Mouse (Mus musculus): ENCODE measurements around the gene Rnf135. TPM values are rescaled to one million over a fixed set of nuclear protein-coding genes. Genes with fewer than 3 reads are reported as not detected.

Gene Rnf135
- polyA plus RNA-seq (2015; fragmentation: Illumina TruSeq; extraction: RNeasy Lipid Tissue Mini Kit (QIAGEN cat#74804); ENCODE audit: low read depth, low replicate concordance): 4.7 TPM

DNA sequence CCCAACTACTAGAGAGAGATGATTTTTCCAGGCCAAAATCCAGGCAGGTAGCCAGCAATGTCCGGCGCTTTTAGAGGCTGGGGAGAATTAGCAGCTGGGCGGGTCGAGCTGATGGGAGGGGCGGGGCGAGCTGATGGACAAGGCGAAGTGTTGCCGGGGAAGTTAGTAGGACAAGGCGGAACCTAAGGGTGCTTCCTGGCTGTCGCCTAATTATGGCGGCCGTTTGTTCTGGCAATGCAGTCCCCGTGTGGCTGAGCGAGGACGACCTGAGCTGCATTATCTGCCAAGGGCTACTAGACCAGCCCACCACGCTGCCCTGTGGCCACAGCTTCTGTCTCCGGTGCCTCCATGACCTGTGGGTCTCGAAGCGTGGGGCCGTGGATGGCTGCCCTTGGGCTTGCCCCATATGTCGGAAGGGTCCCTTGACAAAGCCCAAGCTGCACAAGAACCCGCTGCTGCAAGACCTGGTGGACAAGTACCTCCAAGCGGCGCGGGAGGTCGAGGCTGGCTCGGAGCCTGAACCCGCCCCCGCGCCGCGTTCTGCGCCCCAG lies at the start of gene Rnf135:
Gene Rnf135 (plus strand): TSS at position 147 of the 551 bp plus-strand sequence.

DNA sequence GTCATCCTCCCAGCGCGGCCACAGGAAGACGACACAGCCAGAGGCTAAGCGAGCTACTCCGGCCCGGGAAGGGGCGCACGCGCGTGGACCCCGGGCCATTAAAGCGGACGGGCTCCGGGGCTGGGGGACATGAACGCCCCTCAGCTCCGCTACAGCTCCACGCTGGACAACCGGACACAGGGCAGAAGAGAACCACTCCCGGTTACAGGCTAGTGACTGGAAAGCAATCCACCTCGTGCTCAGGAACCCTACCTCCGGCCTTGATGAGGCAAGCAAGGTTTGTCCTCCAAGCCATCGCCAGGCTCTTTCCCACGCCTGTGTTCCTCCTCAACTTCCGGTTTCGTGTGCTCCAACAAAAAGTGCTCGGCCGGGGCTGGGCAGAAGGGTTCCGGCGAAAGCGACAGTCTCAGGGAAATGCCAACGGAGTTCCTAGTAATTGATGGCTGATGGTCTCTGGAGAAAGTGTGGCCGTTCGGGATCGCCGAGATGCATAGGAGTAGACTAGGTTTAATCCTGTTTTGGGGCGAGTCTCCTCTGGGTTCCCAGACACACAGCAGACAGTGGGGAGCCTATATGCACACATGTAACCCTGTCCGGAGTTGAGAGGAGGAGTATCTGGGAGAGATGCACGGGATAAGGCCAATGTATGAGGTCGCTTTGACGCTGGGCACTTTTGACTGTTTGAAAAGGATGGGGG lies 41.7 kb upstream of the Rnf135 start, which contains the start of gene Tefm:
Gene Tefm (minus strand): TSS at position 351 of the 697 bp plus-strand sequence.

DNA sequence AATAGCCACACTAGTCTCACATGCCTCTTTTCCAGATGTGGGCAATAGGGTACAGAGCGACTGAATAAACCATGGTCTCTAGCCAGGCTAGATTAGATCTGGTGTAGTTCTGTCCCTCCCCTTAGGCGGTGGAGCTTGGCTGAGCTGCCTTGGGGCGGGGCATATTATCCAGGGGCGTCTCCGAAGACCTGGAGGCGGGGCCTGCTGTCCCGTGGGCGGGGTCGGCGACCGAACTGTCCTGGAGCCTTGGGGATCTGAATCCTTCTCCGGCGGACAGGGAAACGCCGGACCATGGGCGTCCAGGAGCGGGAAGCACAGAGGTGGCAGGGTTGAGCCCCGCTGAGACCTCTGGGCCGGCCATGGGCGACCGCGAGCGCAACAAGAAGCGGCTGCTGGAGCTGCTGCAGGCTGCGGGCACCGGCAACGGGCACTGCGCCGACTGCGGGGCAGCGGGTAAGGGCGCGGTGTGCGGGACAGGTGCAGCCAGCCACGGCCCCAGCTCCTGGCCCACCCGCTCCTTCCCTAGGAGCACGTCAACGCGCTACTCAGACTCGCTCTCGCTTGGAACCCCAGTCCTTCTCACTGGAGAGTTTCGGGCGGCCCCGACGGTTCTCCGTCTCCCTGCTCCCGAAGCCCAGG lies 29.7 kb upstream of the Rnf135 start, which contains the start of gene Adap2:
Gene Adap2 (plus strand): TSS at position 249 of the 639 bp plus-strand sequence.

DNA sequence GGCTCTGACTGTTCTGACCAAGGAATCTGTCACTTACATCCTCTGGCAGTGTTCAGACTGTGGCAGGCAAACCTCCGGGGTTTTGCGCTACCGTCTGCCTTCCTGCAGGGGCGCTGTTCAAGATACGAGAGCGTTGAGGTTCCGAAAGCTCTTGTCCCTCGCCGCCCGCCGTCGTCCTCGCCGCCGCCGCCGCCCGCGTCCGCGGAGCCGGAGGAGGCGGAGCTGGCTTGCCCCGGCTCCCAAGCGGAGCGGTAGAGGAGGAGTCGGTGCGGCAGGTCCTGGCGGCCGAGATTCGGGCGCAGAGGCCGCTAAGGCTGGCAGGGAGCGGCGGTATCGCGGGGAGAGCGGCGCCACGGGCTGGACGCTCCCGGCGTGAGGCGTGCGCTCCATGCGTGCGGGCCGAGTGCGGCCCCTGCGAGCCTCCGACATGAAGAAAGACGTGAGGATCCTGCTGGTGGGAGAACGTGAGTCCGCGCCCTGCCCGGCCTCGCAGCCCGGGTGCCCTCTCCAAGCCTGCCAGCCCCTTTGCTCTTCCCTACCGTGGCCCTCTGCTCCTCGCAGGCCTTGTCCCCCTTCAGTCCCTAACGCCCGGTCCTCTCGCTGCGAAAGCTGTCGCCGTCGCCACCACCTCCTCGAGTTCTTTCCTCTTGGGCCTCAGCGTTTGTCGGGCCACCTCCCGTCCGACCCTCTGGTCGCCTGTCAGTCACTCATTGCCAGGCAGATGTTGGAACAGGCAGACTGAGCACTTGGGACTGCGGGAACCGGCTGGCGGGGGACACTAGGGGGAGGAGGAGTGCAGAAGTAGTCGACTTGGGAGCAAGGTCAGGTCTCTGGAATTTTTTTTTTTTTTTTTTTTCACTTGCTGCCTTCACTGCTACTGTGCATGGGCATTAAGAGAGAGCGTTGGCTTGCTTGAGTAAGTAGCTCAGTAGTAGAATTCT lies 25.5 kb downstream of the Rnf135 start, which contains the start of gene Rhot1:
Gene Rhot1 (plus strand): TSS at position 160 of the 941 bp plus-strand sequence.

Other genes with a start within 250 kb of the Rnf135 start
- gene Utp6, start 221.5 kb upstream of the Rnf135 start, polyA plus RNA-seq (2015; fragmentation: Illumina TruSeq; extraction: RNeasy Lipid Tissue Mini Kit (QIAGEN cat#74804); ENCODE audit: low read depth, low replicate concordance): 26.9 TPM
- 23.2 TPM for gene Suz12, start 190.7 kb upstream of the Rnf135 start, polyA plus RNA-seq (2015; fragmentation: Illumina TruSeq; extraction: RNeasy Lipid Tissue Mini Kit (QIAGEN cat#74804); ENCODE audit: low read depth, low replicate concordance)
- gene Crlf3, start 102.9 kb upstream of the Rnf135 start, polyA plus RNA-seq (2015; fragmentation: Illumina TruSeq; extraction: RNeasy Lipid Tissue Mini Kit (QIAGEN cat#74804); ENCODE audit: low read depth, low replicate concordance): 17.2 TPM
- 2.9 TPM for gene Atad5, start 94.5 kb upstream of the Rnf135 start, polyA plus RNA-seq (2015; fragmentation: Illumina TruSeq; extraction: RNeasy Lipid Tissue Mini Kit (QIAGEN cat#74804); ENCODE audit: low read depth, low replicate concordance)
- gene Tefm, start 41.7 kb upstream of the Rnf135 start, polyA plus RNA-seq (2015; fragmentation: Illumina TruSeq; extraction: RNeasy Lipid Tissue Mini Kit (QIAGEN cat#74804); ENCODE audit: low read depth, low replicate concordance): 13.2 TPM
- 4.4 TPM for gene Adap2, start 29.7 kb upstream of the Rnf135 start, polyA plus RNA-seq (2015; fragmentation: Illumina TruSeq; extraction: RNeasy Lipid Tissue Mini Kit (QIAGEN cat#74804); ENCODE audit: low read depth, low replicate concordance)
- gene Rhot1, start 25.2 kb downstream of the Rnf135 start, polyA plus RNA-seq (2015; fragmentation: Illumina TruSeq; extraction: RNeasy Lipid Tissue Mini Kit (QIAGEN cat#74804); ENCODE audit: low read depth, low replicate concordance): 76.1 TPM
- 10.2 TPM for gene Rhbdl3, start 117.1 kb downstream of the Rnf135 start, polyA plus RNA-seq (2015; fragmentation: Illumina TruSeq; extraction: RNeasy Lipid Tissue Mini Kit (QIAGEN cat#74804); ENCODE audit: low read depth, low replicate concordance)
- 46.5 TPM for gene 5730455P16Rik, start 194.2 kb downstream of the Rnf135 start, polyA plus RNA-seq (2015; fragmentation: Illumina TruSeq; extraction: RNeasy Lipid Tissue Mini Kit (QIAGEN cat#74804); ENCODE audit: low read depth, low replicate concordance)
- gene Zfp207, start 199.4 kb downstream of the Rnf135 start, polyA plus RNA-seq (2015; fragmentation: Illumina TruSeq; extraction: RNeasy Lipid Tissue Mini Kit (QIAGEN cat#74804); ENCODE audit: low read depth, low replicate concordance): 148 TPM
- gene Psmd11, start 244.8 kb downstream of the Rnf135 start, polyA plus RNA-seq (2015; fragmentation: Illumina TruSeq; extraction: RNeasy Lipid Tissue Mini Kit (QIAGEN cat#74804); ENCODE audit: low read depth, low replicate concordance): 63.1 TPM

Measured in brain, adult 10 weeks (tissue).